Mouse (Mus musculus): ENCODE results near the gene Wdfy2.
"Not testable (repeated sequence)": the region's sequence is repeated elsewhere in the genome, so short reads cannot be mapped to it uniquely, and the experiment has no call there.

The Wdfy2 gene

DNA sequence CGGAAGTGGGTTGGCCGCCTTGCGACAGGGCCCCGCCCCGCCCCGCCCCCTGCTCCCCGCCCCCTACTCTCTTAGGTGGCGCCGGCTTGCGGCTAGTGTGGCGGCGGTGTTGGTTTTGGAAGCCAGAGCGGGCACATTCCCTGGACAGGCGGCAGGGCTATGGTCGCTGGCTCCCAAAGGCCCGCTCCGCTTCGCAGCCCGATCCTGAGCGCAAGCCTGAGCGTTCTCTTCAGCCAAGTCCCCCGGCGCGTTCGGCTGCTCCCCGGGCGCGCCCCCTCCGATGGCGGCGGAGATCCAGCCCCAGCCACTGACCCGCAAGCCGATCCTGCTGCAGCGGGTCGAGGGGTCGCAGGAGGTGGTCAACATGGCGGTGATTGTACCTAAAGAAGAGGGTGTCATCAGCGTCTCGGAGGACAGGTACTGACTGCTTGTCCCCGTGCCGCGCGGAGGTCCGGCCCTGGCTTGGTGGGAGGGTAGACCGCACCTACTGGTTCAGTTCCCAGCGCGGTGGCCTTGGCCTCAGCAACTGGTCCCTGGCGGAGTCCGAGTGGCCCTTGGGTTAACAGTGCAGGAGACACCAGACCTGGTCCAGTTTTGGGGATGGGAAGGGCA, at the start of gene Wdfy2:
Gene Wdfy2, plus strand, starts transcription at position 38 of the 612 bp plus-strand sequence.
- DNase-seq (ENCODE audit: low spot score in 2 of 2), result peak; percentile 51 to 59

DNA sequence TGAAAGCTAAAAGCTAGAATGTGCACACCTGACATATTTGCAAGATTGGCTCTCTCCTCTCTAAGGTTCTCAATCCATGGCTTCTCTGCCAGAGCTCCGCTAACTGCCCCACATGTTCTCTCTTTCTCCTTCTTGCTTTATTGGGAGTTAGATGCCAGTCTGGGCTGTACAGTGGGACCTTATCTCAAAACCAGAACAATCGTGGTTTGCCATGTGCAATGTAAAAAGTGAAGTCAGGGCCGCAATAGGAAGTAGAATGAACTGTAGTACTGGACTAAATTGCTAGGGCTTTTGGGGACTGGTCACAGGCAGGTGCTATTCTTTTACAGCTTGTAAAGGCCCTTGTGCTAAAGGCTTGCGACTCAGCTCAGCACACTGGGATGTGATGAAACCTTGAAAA, 48.2 kb upstream of the Wdfy2 start:
- DNase-seq (ENCODE audit: low spot score in 2 of 2), result no peak

GRCm38 (mm10) chr14:62795719-62796118, 41.8 kb upstream of the Wdfy2 start:
- DNase-seq (ENCODE audit: low spot score in 2 of 2), result no peak

GRCm38 (mm10) chr14:62798608-62799101, 38.8 kb upstream of the Wdfy2 start:
- DNase-seq (ENCODE audit: low spot score in 2 of 2), result no peak

- DNase-seq (ENCODE audit: low spot score in 2 of 2), result peak; percentile 34 to 37
Observed at GRCm38 (mm10) chr14:62800791-62801190, 36.7 kb upstream of the Wdfy2 start.

DNA sequence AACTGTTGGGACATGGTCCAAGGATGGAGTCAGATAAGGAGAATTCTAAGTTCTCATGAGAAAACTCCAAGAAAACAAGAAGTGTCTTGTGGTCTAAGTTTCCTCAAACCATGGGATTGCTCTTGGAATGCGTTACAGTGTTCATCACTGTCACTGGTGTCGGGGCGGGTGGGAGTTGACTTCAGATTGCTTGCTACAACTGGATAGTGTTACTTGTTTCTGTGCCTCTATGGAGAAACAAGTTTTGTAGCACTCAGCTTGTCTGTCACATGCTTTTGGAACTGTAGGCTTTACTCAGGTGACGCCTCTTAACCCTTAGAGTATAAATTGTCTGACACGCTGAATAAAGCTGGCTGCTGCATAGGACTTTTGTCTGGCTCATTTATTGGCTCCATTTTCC, 34.3 kb upstream of the Wdfy2 start:
- DNase-seq (ENCODE audit: low spot score in 2 of 2), result no peak

DNA sequence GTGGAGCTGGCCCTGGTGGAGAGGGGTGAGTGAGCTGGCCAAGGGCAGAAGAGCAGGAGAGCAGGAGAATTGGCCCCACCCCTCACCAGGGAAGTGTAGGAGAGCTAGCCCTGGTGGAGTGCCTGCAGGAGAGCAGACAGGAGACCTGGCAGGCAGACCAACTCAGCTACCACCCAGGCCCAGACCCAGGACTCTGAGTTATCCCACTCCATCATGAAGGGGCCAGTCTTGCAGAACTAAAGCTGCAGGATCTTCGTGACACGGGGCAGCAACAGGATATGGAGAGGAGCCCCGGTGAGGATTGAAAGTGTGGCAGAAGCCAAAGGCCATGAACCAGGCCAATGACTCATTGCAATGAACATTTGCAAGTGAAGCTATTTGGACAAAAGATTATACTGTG, 30.6 kb upstream of the Wdfy2 start:
- DNase-seq (ENCODE audit: low spot score in 2 of 2), result no peak

DNA sequence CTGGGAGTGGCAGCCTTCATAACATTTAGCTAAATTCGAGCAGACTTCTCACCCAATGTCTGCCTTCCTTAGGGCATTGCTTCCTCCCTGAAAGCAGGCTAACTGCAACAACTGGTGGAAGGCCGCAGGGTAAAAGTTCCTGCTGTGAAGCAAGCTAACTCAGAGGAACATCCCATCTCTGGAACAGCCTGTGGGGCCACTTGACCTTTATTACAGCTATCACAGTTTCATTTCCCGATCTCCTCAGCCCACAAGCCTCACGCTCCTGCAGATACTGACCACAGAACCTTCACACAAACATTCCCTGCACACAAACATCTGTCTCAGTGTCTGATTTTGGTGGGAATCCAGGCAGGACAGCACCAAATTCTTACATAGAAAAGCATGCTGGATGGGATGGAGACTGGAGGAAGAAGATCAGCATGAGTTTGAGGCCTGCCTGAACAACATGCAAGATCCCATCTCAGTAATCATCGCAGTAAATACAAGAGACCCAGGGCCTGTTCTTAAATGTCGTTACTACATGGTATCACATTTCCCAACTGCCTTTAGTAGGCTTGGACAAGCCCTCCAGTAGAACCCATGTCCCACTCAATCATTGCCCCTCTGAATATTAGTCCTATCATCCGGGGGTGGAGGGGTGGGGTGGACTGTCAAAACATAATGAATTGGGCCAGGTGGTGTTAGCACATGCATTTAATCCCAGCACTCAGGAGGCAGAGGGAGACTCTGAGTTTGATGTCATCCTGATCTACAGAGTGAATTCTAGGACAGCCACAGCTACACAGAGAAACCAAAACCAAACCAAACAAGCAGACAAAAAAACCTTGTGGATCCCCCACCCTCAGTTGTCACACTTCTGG, 28.6 kb upstream of the Wdfy2 start:
- no peak for DNase-seq (ENCODE audit: low spot score in 2 of 2)

- peak; percentile 67 to 69 for DNase-seq (ENCODE audit: low spot score in 2 of 2)
Observed at GRCm38 (mm10) chr14:62812765-62813164, 24.7 kb upstream of the Wdfy2 start.

GRCm38 (mm10) chr14:62814567-62814966, 22.9 kb upstream of the Wdfy2 start:
- DNase-seq (ENCODE audit: low spot score in 2 of 2), result no peak

- DNase-seq (ENCODE audit: low spot score in 2 of 2), result no peak
Observed at GRCm38 (mm10) chr14:62816827-62817226, 20.7 kb upstream of the Wdfy2 start.

DNA sequence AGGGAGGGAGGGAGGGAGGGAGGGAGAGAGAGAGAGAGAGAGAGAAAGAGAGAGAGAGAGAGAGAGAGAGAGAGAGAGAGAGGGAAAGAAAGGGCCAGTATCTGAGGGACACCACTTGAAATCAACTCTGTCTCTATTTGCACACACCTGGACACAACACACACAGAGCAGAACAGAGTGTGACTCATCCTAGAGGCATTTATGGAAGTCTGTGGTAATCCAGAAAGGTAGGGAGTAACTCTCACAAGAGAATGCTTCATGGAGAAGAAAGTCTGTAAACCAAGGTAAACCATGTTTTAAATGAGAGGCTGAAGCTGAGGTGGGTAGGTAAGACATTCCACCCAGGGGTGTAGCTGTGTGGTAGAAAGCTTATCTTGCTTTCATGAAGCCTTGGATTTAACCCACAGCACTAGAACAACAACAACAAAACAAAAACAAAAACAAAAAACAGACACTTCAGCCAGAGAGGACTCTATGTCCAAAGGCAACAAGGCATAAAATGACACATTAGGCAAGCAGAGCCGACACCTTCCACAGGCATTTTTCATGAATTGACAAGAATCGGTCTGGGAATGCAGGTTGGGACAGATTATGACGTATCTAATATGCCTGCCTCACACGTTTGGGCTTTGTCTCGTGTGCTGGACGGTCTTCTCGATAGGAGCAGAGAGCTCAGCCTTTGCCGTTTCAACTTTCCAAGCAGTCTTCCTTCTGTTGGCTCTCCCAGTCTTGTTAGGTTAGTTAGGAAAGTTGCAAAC, 11.7 kb upstream of the Wdfy2 start:
- DNase-seq (ENCODE audit: low spot score in 2 of 2), result no peak

GRCm38 (mm10) chr14:62829291-62829690, 8.2 kb upstream of the Wdfy2 start:
- DNase-seq (ENCODE audit: low spot score in 2 of 2), result no peak

GRCm38 (mm10) chr14:62831691-62832275, 5.7 kb upstream of the Wdfy2 start:
- no peak for DNase-seq (ENCODE audit: low spot score in 2 of 2)

DNA sequence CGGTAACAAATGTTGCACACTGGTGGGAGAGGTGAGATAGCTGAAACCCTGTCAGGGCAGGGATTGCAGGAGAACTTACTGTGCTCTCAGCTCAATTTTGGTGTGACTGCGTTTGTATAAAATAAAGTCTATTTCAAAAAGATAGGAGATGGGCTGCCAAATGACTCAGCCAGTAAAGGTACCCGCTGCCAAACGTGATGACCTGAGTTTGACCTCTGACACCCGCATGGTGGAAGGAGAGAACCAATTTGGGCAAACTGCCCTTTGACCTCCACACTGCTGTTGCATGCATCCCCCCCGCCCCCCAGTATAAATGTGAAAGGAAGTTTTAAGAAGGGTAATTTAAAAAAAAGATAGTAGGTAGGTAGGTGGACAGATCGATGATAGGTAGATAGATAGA, 4.4 kb upstream of the Wdfy2 start:
- DNase-seq (ENCODE audit: low spot score in 2 of 2), result no peak

DNA sequence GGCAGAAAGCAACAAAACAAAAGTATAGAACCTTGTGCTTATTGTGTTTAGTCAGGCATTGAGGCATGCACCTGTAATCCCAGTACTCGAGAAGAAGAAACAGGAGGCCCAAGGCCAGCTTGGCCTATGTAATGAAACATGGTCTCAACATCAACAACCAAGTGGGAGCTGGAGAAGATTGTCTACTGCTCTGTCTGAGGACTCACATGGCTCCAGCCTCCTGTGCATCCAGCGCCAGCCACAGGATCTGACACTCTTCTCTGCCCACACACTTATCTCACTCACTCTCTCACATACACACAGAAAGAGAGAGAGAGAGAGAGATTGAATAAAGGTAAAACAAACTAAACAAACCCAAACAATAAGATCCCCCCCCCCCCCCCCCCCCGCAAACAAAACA, 3.9 kb upstream of the Wdfy2 start:
- DNase-seq (ENCODE audit: low spot score in 2 of 2), result peak; percentile 29 to 40

GRCm38 (mm10) chr14:62835737-62836136, 1.7 kb upstream of the Wdfy2 start:
- not testable (repeated sequence) for DNase-seq (ENCODE audit: low spot score in 2 of 2)

DNA sequence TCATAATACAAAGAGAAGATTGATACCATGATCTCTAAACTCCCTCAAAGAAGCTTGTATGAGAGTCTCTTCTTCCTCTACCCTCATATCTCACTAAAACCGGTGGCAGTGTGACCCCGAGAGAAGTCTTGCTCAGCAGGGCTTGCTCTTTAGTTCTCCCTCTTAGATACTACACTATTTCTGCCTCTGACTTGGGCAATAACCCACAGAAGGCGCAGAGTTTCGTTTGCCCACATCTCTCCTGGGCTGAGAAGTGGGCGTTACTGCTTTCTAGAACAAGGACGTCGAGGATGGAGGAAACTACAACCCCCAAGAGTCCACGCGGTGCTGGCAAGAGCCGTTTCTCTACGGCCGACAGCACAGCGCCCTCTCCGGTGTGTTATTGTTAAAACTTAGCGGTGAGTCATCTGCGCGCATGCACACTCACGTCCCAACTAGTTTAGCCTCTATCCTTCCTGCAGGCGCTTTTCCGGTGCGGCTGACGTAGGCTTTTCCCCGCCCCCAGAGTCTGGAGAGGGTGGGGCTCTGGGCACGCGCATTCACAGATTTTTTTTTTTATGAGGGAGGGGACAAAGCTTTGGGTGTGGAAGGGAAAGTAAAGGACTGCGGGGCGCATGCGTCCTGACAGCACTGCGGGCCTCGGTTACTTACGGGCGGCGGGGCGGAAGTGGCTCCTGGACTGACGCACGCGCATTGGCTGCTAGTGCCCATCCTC, 395 bp upstream of the Wdfy2 start:
- peak; percentile 97 to 99 for DNase-seq (ENCODE audit: low spot score in 2 of 2)

GRCm38 (mm10) chr14:62838336-62838735, 858 bp downstream of the Wdfy2 start:
- DNase-seq (ENCODE audit: low spot score in 2 of 2), result no peak

GRCm38 (mm10) chr14:62841726-62842125, 4.2 kb downstream of the Wdfy2 start:
- no peak for DNase-seq (ENCODE audit: low spot score in 2 of 2)

GRCm38 (mm10) chr14:62842495-62842894, 5.0 kb downstream of the Wdfy2 start:
- no peak for DNase-seq (ENCODE audit: low spot score in 2 of 2)
